Mouse (Mus musculus) bone marrow macrophage, adult 2 months (primary cell): ENCODE measurements around the gene Pkig. TPM values are rescaled to one million over a fixed set of nuclear protein-coding genes. Genes with fewer than 3 reads are reported as not detected.
A peak's percentile ranks its signal among the peaks of the same experiment; 100 is the strongest.

Source experiments
- H3K27ac ChIP-seq: 2 replicates; pipeline ENCODE4 v1.5.1; 2012; ENCODE audit warnings: low read depth, low read length; ENCODE audit not compliant: insufficient read depth
- H3K4me1 ChIP-seq: 2 replicates; pipeline ENCODE4 v1.6.1; 2012; ENCODE audit warnings: low read length; ENCODE audit not compliant: control insufficient read depth, insufficient read depth
- H3K4me3 ChIP-seq: 2 replicates; pipeline ENCODE4 v1.5.1; 2012; ENCODE audit warnings: mild to moderate bottlenecking, low read length, moderate library complexity; ENCODE audit not compliant: insufficient read depth
- CTCF ChIP-seq: IDR thresholded peaks from 2 replicates; pipeline ENCODE4 v1.5.1; 2012; ENCODE audit warnings: low read depth, mild to moderate bottlenecking, low read length, moderate library complexity
- POLR2A ChIP-seq: IDR thresholded peaks from 2 replicates; pipeline ENCODE4 v1.6.1; 2012; ENCODE audit warnings: mild to moderate bottlenecking, low read depth, low read length, borderline replicate concordance
- polyA plus RNA-seq: library from polyadenylated mRNA; stranded (reverse); fragments of >200 nt; gene quantifications from 2 replicates; pipeline ENCODE4 v1.2.4, GENCODE M21; 2012; ENCODE audit not compliant: missing spikeins, insufficient read depth, insufficient read length

The Pkig gene
- polyA plus RNA-seq, result 83.8 and 87.8 TPM in 2 replicates

GRCm38 (mm10) chr2:163657975-163658886 lies at the start of gene Pkig:
Pkig (plus strand) TSS chr2:163658386.
- Histone ChIP-seq H3K27ac (peak within 1 kb of the TSS; percentile 56), H3K4me3 (peak within 1 kb of the TSS; percentile 88), H3K4me1 (peaks cover 34% of the 10 kb centered on the region)
- no peak for TF ChIP-seq CTCF
- no peak for TF ChIP-seq POLR2A

GRCm38 (mm10) chr2:163609281-163609975 lies 48.8 kb upstream of the Pkig start:
- TF ChIP-seq CTCF (no peak), POLR2A (no peak)
- Histone ChIP-seq H3K27ac (no peak overlapping the region), H3K4me1 (no peaks in the 10 kb centered on the region), H3K4me3 (no peak overlapping the region)

- H3K27ac ChIP-seq, result no peak overlapping the region
- H3K4me3 ChIP-seq, result no peak overlapping the region
- no peaks in the 10 kb centered on the region for H3K4me1 ChIP-seq
- TF ChIP-seq CTCF (no peak), POLR2A (no peak)
Measured at GRCm38 (mm10) chr2:163611176-163611575, 47.0 kb upstream of the Pkig start.

GRCm38 (mm10) chr2:163613206-163613605 lies 45.0 kb upstream of the Pkig start:
- Histone ChIP-seq H3K27ac (no peak overlapping the region), H3K4me3 (no peak overlapping the region), H3K4me1 (no peaks in the 10 kb centered on the region)
- TF ChIP-seq POLR2A, result no peak
- no peak for TF ChIP-seq CTCF

GRCm38 (mm10) chr2:163613990-163614389 lies 44.2 kb upstream of the Pkig start:
- TF ChIP-seq CTCF (no peak; the same call in 1 of the 2 replicates), POLR2A (no peak)

GRCm38 (mm10) chr2:163615401-163615800 lies 42.8 kb upstream of the Pkig start:
- Histone ChIP-seq H3K27ac (no peak overlapping the region), H3K4me1 (no peaks in the 10 kb centered on the region), H3K4me3 (no peak overlapping the region)
- TF ChIP-seq CTCF (no peak), POLR2A (no peak)

More at GRCm38 (mm10) chr2:163613990-163614389, 44.2 kb upstream of the Pkig start:
- Histone ChIP-seq H3K27ac (no peak overlapping the region), H3K4me1 (no peaks in the 10 kb centered on the region), H3K4me3 (no peak overlapping the region)

- TF ChIP-seq CTCF (no peak), POLR2A (no peak)
- Histone ChIP-seq H3K27ac (no peak overlapping the region), H3K4me1 (no peaks in the 10 kb centered on the region), H3K4me3 (no peak overlapping the region)
Measured at GRCm38 (mm10) chr2:163615906-163616651, 42.1 kb upstream of the Pkig start.

GRCm38 (mm10) chr2:163616652-163617227 lies 41.4 kb upstream of the Pkig start:
- Histone ChIP-seq H3K4me3 (no peak overlapping the region), H3K27ac (no peak overlapping the region), H3K4me1 (no peaks in the 10 kb centered on the region)
- TF ChIP-seq CTCF (no peak), POLR2A (no peak)

GRCm38 (mm10) chr2:163617232-163617863 lies 40.8 kb upstream of the Pkig start:
- Histone ChIP-seq H3K4me3 (no peak overlapping the region), H3K4me1 (no peaks in the 10 kb centered on the region), H3K27ac (no peak overlapping the region)
- TF ChIP-seq POLR2A, result no peak
- no peak for TF ChIP-seq CTCF
